Mouse (Mus musculus): ENCODE results near the gene Gm7324.
"Not testable (repeated sequence)": the region's sequence is repeated elsewhere in the genome, so short reads cannot be mapped to it uniquely, and the experiment has no call there.

Gm7324 gene

GRCm38 (mm10) chr14:43697621-43698020 lies at the start of gene Gm7324:
Gm7324 (plus strand) TSS chr14:43697828.
- not testable (repeated sequence) for DNase-seq (ENCODE audit: low spot score)

- not testable (repeated sequence) for DNase-seq (ENCODE audit: low spot score)
Observed at GRCm38 (mm10) chr14:43677099-43677498, 20.5 kb upstream of the Gm7324 start, which contains the start of gene Gm8165. Gm8165 (minus strand) TSS chr14:43677199.

GRCm38 (mm10) chr14:43727385-43727784 lies 29.8 kb downstream of the Gm7324 start, which contains the start of gene Gm16506:
Gm16506 (minus strand) TSS chr14:43727485.
- DNase-seq (ENCODE audit: low spot score) = not testable (repeated sequence)

GRCm38 (mm10) chr14:43747566-43747965 lies 49.9 kb downstream of the Gm7324 start, which contains the start of gene Gm6526:
Gm6526 (plus strand) TSS chr14:43747866.
- not testable (repeated sequence) for DNase-seq (ENCODE audit: low spot score)

Measured in embryo, embryonic 10 days (tissue).